In the genomic region with DNA sequence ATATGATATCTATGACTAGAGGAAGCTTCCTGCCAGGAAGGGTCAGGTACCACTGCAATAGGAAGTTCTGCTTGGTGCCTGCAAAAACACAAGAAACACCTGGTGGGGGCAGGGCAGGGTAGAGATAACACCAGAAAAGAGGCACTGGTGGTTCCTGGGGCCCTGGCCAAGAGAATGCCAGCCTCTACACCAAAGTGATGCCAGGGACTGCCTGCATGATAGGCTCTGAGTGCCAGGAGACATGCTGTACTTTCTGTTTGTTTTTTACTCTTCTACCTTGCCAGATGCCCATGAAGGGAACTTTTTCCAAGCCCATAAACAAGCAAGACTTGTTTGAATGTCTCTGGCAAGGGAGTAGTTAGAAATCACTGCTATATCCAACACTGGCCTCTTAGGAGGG, we compare ENCODE assay signal across 23 mouse cellular contexts.
"Had no signal": no experiment of that assay in that cellular context is flagged by ENCODE, and none has a peak within 500 bp of the region (broad histone marks: within the 10 kb centered on the region; RNA-seq: fewer than 3 reads in every experiment).

No protein-coding gene starts in this region.

- H3K27me3 ChIP-seq: limb, embryonic 13.5 days; midbrain, embryonic 12.5 days; midbrain, embryonic 15.5 days; neural tube, embryonic 12.5 days; neural tube, embryonic 15.5 days had no signal

- H3K27ac ChIP-seq: kidney, postnatal 0 days; layer of hippocampus, adult 2 months; limb, embryonic 10.5 days; limb, embryonic 13.5 days; liver, embryonic 14.5 days; macrophage; midbrain, embryonic 12.5 days; midbrain, embryonic 15.5 days; neural tube, embryonic 12.5 days; neural tube, embryonic 15.5 days; stomach, postnatal 0 days had no signal

- H3K9me3 ChIP-seq: limb, embryonic 10.5 days; limb, embryonic 13.5 days; midbrain, embryonic 12.5 days; midbrain, embryonic 15.5 days; neural tube, embryonic 12.5 days; neural tube, embryonic 15.5 days had no signal

- H3K36me3 ChIP-seq: limb, embryonic 10.5 days; limb, embryonic 13.5 days; midbrain, embryonic 12.5 days; midbrain, embryonic 15.5 days; neural tube, embryonic 12.5 days; neural tube, embryonic 15.5 days had no signal

- H3K4me1 ChIP-seq: limb, embryonic 10.5 days; midbrain, embryonic 12.5 days; neural tube, embryonic 12.5 days; neural tube, embryonic 15.5 days had no signal

- H3K4me3 ChIP-seq: layer of hippocampus, adult 2 months; limb, embryonic 10.5 days; limb, embryonic 13.5 days; midbrain, embryonic 12.5 days; midbrain, embryonic 15.5 days; neural tube, embryonic 12.5 days; neural tube, embryonic 15.5 days had no signal

- DNase-seq: kidney, postnatal 25 days; layer of hippocampus, adult 9-11 months; liver, postnatal 0 days; lung, embryonic 14.5 days; right cerebral cortex, adult 18-20 months; right cerebral cortex, postnatal 14 days; right cerebral cortex, postnatal 4 days; thymus, adult 2 months; thymus, postnatal 14 days; thymus, postnatal 4 days had no signal

- H3K9ac ChIP-seq: limb, embryonic 13.5 days; liver, embryonic 14.5 days; liver, postnatal 0 days; lung, embryonic 14.5 days; midbrain, embryonic 12.5 days; midbrain, embryonic 15.5 days; neural tube, embryonic 12.5 days; neural tube, embryonic 15.5 days had no signal

- H3K4me2 ChIP-seq: limb, embryonic 13.5 days; liver, embryonic 11.5 days; lung, embryonic 14.5 days; midbrain, embryonic 12.5 days; midbrain, embryonic 15.5 days; neural tube, embryonic 12.5 days; neural tube, embryonic 15.5 days had no signal

- ATAC-seq: liver, postnatal 0 days; lung, postnatal 0 days; midbrain, embryonic 15.5 days had no signal
